Mouse (Mus musculus): ENCODE results near the gene Cbx1.
A peak's percentile ranks its signal among the peaks of the same experiment; 100 is the strongest.

The Cbx1 gene

GRCm38 (mm10) chr11:96788871-96789795, at the start of gene Cbx1:
Cbx1 (plus strand) TSS chr11:96789127.
- DNase-seq (ENCODE audit: low spot score) = peak; percentile 83

- DNase-seq (ENCODE audit: low spot score) = no peak
Measured at GRCm38 (mm10) chr11:96740796-96741195, 48.1 kb upstream of the Cbx1 start.

DNA sequence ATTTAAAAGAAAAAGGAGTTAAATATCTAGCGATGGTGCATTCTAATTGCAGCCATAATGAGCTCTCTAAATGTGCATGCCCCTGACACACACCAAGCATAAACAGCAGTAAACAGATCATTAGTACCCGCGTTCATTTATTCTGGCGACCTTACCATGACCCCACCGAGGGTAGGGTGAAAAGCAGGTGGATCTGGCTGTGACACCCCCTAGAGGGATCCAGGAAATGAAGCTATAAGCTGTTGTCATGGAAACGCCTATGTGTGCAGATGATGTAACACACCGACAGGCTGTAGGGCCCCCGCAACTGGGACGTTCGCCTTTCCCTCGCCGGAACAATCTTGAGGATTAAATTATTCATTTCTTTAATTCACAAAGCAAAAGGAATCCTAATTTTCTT, 46.9 kb upstream of the Cbx1 start:
- no peak for DNase-seq (ENCODE audit: low spot score)

DNA sequence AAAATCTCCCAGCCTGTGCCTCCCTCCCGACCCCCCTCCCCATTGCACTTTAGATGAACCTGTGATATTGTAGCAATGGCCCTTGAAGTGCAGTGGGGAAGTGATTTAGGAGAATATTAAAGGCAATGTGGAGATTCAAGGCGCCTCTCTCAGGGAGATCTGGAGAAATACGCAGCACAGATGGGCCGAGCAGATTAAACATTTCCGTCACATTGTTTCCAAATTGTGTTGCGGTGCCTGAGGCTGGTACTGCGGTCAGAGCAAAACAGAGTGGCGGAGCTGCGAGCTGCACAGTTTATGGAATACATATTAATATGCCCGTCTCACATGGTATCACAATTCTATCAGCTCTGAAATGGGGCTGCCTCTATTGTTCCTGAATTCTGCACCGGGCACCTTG, 45.9 kb upstream of the Cbx1 start:
- no peak for DNase-seq (ENCODE audit: low spot score)

DNA sequence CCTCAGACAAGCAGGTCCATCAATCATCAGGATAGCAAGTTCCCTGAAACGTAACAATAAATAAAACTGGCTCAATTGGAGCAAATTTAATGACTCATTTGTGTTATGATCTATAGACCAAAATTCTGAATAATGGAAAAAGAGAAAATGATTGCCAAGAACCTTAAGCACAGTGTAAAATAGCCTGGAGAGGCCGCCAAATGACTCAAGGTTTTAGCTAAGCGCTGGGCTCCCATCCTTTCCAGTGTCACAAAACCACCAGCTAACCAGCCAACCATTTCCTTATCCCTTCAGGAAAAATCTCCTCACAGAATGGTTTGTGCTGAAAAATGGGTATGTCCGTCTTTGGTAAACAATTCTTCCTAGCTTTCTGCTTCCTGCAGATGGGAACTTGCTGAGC, 45.0 kb upstream of the Cbx1 start:
- no peak for DNase-seq (ENCODE audit: low spot score)

DNA sequence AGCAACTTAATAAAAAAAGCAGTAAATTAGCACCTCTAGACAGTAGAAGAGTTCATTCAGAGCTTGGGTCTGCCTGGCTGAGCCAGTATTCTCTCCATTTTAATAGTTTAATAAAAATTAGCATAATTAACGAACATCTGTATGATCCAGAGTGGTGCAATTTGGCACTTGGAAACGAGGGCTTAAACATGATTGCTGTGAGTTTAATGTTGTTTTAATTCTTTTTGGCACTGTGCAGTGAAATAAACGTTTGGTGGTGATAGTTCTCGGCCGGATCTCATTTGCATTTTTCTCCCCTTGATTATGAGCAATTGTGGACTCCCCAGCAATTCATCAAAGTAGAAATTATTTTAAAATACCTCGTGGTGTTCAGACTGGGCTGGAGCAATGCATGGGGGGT, 42.3 kb upstream of the Cbx1 start:
- DNase-seq (ENCODE audit: low spot score) = no peak

GRCm38 (mm10) chr11:96747555-96747954, 41.4 kb upstream of the Cbx1 start:
- no peak for DNase-seq (ENCODE audit: low spot score)

GRCm38 (mm10) chr11:96755298-96755697, 33.6 kb upstream of the Cbx1 start:
- no peak for DNase-seq (ENCODE audit: low spot score)

DNA sequence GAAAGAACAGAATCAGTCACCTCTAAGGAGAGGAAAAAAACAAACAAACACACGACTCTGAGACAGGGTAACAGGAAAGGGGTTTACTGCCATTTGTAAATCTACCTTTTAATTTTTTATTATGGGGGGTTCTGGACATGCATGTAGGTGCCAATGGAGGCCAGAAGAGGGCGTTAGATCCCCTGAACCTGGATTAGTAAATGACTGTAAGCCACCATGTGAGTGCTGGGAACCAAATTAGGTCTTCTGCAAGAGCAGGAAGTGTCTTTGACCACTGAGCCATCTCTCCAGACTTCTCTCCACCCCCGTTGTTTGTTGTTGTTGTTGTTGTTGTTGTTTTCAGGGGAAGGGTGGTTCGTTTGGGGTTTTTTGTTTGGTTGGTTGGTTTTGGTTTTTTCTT, 31.5 kb upstream of the Cbx1 start:
- DNase-seq (ENCODE audit: low spot score) = no peak

- no peak for DNase-seq (ENCODE audit: low spot score)
Measured at GRCm38 (mm10) chr11:96758402-96758801, 30.5 kb upstream of the Cbx1 start.

DNA sequence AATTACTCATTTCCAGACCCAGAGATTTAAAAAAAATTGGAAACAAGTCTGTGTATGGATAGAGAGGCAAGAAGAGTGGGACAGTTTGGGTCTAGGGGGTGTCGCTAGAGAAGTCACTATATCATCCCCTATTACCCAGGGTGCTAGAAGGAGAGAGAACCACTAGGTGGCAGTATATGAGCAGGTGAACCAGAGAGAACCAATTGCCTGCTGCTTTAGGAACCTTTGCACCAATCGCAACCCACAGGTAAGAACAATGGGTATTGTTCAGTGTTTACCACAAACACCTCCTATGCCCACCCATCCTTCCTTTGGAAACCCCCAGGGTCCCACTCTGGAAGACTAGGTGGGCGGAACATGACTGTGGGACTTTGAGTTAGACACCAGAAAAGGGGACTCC, 28.9 kb upstream of the Cbx1 start:
- DNase-seq (ENCODE audit: low spot score) = peak; percentile 62

DNA sequence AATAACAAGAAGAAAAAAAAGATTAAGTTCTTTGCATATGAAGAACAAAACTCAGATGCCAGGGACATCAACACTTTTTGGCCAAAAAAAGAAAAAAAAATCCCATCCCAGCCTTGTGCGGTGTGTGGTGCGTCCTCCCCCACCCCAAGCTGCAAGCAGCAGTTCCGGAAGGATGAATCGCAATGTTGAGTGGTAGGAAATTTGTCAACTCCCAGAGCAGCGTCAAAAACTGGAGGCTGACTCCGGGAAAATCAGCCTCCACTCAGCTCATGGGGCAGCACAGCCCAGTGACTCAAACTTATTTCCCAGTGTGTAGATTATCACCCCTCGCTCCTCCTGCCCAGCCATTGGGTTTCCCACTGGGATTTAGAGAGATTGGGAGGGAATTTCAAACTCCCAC, 26.9 kb upstream of the Cbx1 start:
- DNase-seq (ENCODE audit: low spot score) = no peak

DNA sequence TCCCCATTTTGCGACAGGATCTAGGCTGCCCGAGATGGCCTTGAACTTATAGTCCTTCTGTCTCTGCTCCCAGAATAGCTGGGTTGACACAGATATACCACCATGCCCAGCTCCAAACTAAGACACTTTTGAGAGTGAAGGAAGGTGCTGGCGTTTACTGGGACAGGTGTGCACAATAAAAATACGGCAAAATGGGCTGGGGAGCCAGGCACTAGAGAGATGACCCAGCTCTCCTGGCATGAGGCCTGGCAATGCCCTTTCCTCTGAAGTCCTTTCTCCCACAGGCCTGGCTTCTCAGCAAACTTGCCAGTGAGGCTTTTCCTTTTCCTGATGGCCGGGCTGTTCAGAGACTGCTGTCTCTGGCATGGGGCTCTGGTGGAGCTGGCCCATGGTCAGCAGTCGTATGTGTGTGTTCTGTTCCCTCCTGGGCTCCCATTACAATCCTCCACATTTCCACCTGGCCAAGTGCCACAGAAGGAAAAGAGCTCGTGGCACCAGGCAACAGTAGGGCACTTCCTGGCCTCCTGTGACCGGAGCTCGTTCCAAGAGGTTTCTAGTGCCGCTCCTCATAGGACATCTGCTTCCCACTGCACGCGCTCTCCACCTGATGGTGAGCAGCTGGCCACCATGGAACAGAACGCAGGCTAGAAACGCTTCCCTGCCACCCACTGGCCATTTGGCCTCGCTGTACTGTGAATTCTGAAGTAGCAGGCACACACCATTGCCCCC, 26.0 kb upstream of the Cbx1 start:
- no peak for DNase-seq (ENCODE audit: low spot score)

GRCm38 (mm10) chr11:96764511-96765350, 24.2 kb upstream of the Cbx1 start:
- no peak for DNase-seq (ENCODE audit: low spot score)

GRCm38 (mm10) chr11:96765645-96766044, 23.3 kb upstream of the Cbx1 start:
- DNase-seq (ENCODE audit: low spot score) = no peak

DNA sequence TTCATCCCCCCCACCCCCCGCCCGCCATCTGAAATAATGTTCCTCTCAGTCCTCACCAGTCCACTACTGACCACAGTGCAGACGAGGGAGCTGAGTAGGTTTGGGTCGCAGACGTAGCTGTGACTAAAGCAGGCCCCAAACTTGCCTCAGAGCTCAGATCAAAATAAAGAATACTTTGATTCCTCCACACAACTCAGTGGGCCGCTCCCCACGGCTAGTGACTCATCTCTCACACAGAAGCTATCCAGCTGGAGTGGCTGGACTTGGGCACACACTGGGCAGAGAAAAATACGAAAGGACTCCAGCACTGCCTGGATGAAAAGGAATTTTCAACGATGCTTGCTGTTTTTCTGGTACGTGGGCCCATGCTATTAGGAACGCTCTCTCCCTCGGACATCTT, 22.4 kb upstream of the Cbx1 start:
- DNase-seq (ENCODE audit: low spot score) = no peak

DNA sequence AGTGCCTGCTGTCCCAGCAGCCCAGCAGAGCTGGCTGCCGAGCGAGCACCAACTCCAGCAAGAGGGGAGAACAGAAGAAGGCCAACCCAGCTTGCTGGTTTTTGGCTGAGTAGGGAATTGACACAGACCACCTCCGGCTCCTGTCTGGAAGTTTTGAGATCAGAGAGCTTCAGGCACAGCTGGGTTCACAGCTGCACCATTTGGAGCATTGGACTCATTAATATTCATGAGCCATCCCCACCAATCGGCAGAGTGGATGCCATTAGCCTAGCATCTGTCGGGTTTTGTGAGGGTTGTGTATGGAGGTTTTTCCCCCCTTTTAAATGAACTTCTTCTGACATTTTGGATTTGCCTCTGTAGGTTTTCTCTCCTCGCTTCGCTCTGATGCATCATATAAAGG, 21.8 kb upstream of the Cbx1 start:
- DNase-seq (ENCODE audit: low spot score) = no peak

GRCm38 (mm10) chr11:96768240-96768639, 20.7 kb upstream of the Cbx1 start:
- no peak for DNase-seq (ENCODE audit: low spot score)

DNA sequence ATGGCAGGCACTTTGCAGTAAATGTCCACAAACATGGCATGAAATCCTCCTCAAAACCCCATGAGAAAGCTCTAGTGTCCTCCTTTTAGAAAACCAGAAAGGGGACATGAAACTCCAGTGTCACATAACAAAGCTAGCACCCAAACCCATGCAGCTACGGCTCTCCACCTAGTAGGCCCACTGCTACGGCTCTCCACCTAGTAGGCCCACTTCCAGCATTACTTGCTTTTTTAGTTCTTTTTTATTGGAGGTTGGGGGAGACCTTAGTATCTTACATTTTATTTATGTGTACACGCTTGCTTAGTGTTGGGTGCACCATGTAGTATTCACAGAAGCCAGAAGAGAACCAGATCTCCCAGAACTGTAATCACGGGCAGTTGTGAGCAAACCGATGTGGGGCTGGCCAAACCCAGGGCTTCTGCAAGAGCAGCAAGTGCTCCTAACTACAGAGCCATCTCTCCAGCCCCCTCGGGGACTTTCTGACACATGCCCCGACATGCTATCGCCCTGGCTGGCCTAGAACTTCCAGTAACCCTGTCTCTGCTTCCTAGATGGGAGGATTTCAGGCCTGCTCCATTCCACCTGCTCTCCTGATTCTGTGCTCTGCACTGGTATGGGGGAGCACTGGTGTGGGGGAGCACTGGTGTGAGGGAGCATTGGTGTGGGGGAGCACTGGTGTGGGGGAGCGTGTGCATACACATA, 17.5 kb upstream of the Cbx1 start:
- no peak for DNase-seq (ENCODE audit: low spot score)

DNA sequence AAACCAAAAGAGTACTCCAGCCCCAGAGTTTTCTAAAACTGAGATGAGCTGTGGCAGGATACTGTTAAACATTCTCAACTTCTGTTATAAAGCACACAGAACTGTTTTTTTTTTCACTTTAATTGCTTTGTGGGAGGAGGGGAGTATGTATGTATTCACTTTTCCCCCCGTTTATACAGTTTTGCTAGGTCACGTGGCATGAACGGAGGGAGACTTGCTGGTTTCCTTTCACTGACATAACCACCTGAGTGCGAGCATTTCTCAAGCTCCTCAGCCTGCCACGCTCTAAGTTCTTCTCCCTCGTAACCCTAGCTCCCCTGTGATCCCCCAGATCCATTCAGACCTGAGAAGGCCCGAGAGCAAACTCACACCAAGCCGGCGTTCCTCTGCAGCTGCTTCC, 16.5 kb upstream of the Cbx1 start:
- DNase-seq (ENCODE audit: low spot score) = no peak

GRCm38 (mm10) chr11:96774536-96774935, 14.4 kb upstream of the Cbx1 start:
- no peak for DNase-seq (ENCODE audit: low spot score)

DNA sequence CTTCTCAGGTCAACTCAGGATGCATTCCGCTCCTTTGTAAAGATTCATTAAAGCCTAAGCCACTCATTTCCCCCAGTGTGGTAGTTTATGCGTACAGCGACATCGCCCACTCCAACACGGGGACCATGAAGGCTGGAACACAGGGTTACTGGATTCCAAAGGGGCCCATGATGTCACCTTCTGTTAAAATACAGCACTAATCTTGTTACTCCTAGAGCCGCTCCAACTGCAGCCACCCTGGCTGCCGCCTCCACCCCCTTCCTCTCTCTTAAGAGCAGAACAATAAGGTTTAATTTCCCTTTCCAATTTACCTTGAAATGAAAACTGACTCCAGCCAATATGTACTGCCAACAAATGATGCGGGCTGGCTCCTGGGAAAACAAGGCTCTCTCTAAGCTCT, 13.9 kb upstream of the Cbx1 start:
- no peak for DNase-seq (ENCODE audit: low spot score)
